10 mouse cellular contexts compared by ENCODE assay signal in genomic region chr7:75641415-75642177, GRCm38 (mm10).
DNase-seq lines count a peak whose midpoint lies in the region; ATAC-seq lines count a peak whose summit lies in the region.
"Had no signal": no experiment of that assay in that cellular context is flagged by ENCODE, and none has a peak within 500 bp of the region (broad histone marks: within the 10 kb centered on the region; RNA-seq: fewer than 3 reads in every experiment).

No protein-coding gene starts in this region.

- no peak for DNase-seq in heart, postnatal 25 days (ENCODE audit: low spot score)
- DNase-seq in forebrain, embryonic 14.5 days (ENCODE audit: low spot score), result no peak
- DNase-seq in liver, embryonic 13.5 days, result no peak
- DNase-seq in embryo, embryonic 10.5 days (ENCODE audit: low spot score), result no peak
- DNase-seq in right cerebral cortex, postnatal 14 days, result no peak
- DNase-seq in kidney, adult 8-10 months, result no peak
- DNase-seq: cerebellum, adult 18-20 months had no signal

- peak overlapping the region; percentile 88 for H3K27ac ChIP-seq in heart, embryonic 13.5 days (replicated peaks)
- no peak overlapping the region for H3K27ac ChIP-seq in forebrain, embryonic 14.5 days (ENCODE audit: low read depth, low read length)
- H3K27ac ChIP-seq in liver, embryonic 13.5 days, result no peak overlapping the region

- H3K36me3 ChIP-seq in heart, embryonic 13.5 days, result no peaks in the 10 kb centered on the region
- H3K36me3 ChIP-seq in forebrain, embryonic 14.5 days (ENCODE audit: control insufficient read depth, insufficient read depth, low read length), result no peaks in the 10 kb centered on the region
- peaks cover 5% of the 10 kb centered on the region; the same call in 1 of the 2 replicates for H3K36me3 ChIP-seq in liver, embryonic 13.5 days
- H3K36me3 ChIP-seq: neural tube, embryonic 12.5 days had no signal

- intact Hi-C loops in heart, postnatal 25 days (cut with DNase I), result loop anchor here (2.0 to 5.0 kb wide), 2 partner anchors 75 to 91 kb away; no protein-coding TSS in a partner anchor

- no peaks in the 10 kb centered on the region for H3K9me3 ChIP-seq in heart, embryonic 13.5 days
- H3K9me3 ChIP-seq in forebrain, embryonic 14.5 days (replicated peaks; ENCODE audit: control insufficient read depth, low read length), result no peaks in the 10 kb centered on the region
- H3K9me3 ChIP-seq in liver, embryonic 13.5 days (replicated peaks), result no peaks in the 10 kb centered on the region
- H3K9me3 ChIP-seq: neural tube, embryonic 12.5 days had no signal

- peak overlapping the region; percentile 74; the same call in 1 of the 2 replicates for H3K9ac ChIP-seq in heart, embryonic 13.5 days
- no peak overlapping the region for H3K9ac ChIP-seq in forebrain, embryonic 14.5 days (ENCODE audit: low read length)
- no peak overlapping the region for H3K9ac ChIP-seq in liver, embryonic 13.5 days

- 36% methylated on average over 9 of the region's 9 CpGs for WGBS in heart, embryonic 13.5 days
- 47% methylated on average over 9 of the region's 9 CpGs for WGBS in forebrain, embryonic 14.5 days
- 65% methylated on average over 9 of the region's 9 CpGs for WGBS in liver, embryonic 13.5 days (ENCODE audit: insufficient replicate concordance)

- H3K4me1 ChIP-seq in heart, embryonic 13.5 days, result peaks cover 61% of the 10 kb centered on the region
- H3K4me1 ChIP-seq in forebrain, embryonic 14.5 days (ENCODE audit: control insufficient read depth, insufficient read depth, low read length), result peaks cover 4% of the 10 kb centered on the region; the same call in 1 of the 2 replicates
- H3K4me1 ChIP-seq in liver, embryonic 13.5 days (replicated peaks), result peaks cover 60% of the 10 kb centered on the region

- ATAC-seq in heart, embryonic 13.5 days (ENCODE audit: extremely low read depth, insufficient number of reproducible peaks, low FRiP score, low TSS enrichment), result no peak
- peak; percentile 30 for ATAC-seq in CD4-positive, CD25-positive, alpha-beta regulatory T cell, adult 4 months
- no peak; the same call in 1 of the 2 replicates for ATAC-seq in forebrain, embryonic 14.5 days
- ATAC-seq in liver, embryonic 13.5 days (ENCODE audit: low read depth), result peak; percentile 35; the same call in 1 of the 2 replicates

- peak overlapping the region; percentile 36 for H3K4me3 ChIP-seq in heart, embryonic 13.5 days
- H3K4me3 ChIP-seq in forebrain, embryonic 14.5 days (ENCODE audit: low read depth, low read length), result no peak overlapping the region
- no peak overlapping the region for H3K4me3 ChIP-seq in liver, embryonic 13.5 days (replicated peaks)

- no peaks in the 10 kb centered on the region for H3K27me3 ChIP-seq in heart, embryonic 13.5 days (replicated peaks)
- no peaks in the 10 kb centered on the region for H3K27me3 ChIP-seq in forebrain, embryonic 14.5 days (replicated peaks; ENCODE audit: control insufficient read depth, insufficient read depth, low read length)
- H3K27me3 ChIP-seq in liver, embryonic 13.5 days, result no peaks in the 10 kb centered on the region
- H3K27me3 ChIP-seq: neural tube, embryonic 12.5 days had no signal

- H3K4me2 ChIP-seq in heart, embryonic 13.5 days, result peak overlapping the region; percentile 68
- H3K4me2 ChIP-seq in forebrain, embryonic 14.5 days (ENCODE audit: low read length), result peak overlapping the region; percentile 52; the same call in 1 of the 2 replicates
- H3K4me2 ChIP-seq in liver, embryonic 13.5 days, result 0 out of 2 replicates have a peak overlapping the region, but pooled peaks have one; percentile 40

Comparison
In these comparisons a context has a peak if more than half of its experiments do, and no peak if none do; other contexts are left out.
1. ATAC-seq: peak in CD4-positive, CD25-positive, alpha-beta regulatory T cell, adult 4 months (single experiment) and liver, embryonic 13.5 days (single experiment); none in heart, embryonic 13.5 days (single experiment) and forebrain, embryonic 14.5 days (single experiment).
2. Peak in every context shown above with its lines, with median percentiles within 50 percentile points of each other: H3K4me2 ChIP-seq.